Mouse (Mus musculus): ENCODE results near the gene Gm765. TPM values are rescaled to one million over a fixed set of nuclear protein-coding genes. Genes with fewer than 3 reads are reported as not detected.

Gene Gm765
- total RNA-seq (2021): under 1 TPM; 0.20 to 0.51 TPM
- long read RNA-seq, experiment 1: 0 reads
- long read RNA-seq, experiment 2, partial matches to known transcripts: 0 of 1 reads
- long read RNA-seq, experiment 2, other reads (novel, unspliced or antisense): 1 of 1 reads

DNA sequence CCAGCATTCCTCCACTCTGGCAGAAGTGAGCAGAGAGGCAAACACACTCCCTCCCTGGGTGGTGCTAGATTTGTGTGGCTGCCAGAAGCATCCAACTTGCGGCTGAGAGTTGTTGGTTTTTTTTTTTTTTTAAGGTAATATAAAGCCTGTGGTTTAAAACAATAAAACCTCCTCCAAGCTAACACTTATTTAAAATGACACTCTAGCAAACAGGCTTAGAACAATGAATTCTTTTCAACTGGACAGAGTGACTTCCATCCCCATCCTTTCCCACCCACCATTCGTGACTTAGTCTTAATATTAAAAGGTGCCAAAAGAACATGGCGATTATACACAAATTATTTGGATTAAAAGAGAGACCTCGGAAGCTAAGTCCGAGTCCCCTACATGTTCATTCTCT is at the start of gene Gm765:
Gene Gm765 (minus strand): TSS at position 101 of the 400 bp plus-strand sequence.
- no peak for DNase-seq

GRCm38 (mm10) chr6:98385487-98385886 is 42.9 kb upstream of the Gm765 start:
- no peak for DNase-seq

DNA sequence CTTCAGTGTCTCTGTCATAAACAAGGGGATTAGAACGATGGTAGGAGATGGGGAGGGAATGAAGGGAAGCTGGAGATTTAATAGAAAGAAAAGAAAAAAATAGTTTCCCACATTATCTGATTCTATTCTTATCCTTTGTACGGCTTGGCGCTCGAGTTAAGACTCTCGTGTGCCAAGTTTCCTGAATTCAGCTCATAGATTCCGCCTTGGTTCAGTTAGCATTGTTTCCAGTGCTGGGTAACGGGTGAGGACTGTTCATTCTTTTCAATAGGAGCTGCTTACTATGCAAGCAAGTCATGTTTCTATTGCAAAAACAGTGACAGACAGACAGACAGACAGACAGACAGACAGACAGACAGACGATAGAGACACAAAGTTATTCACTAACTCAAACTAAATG is 41.9 kb upstream of the Gm765 start:
- DNase-seq: no peak

DNA sequence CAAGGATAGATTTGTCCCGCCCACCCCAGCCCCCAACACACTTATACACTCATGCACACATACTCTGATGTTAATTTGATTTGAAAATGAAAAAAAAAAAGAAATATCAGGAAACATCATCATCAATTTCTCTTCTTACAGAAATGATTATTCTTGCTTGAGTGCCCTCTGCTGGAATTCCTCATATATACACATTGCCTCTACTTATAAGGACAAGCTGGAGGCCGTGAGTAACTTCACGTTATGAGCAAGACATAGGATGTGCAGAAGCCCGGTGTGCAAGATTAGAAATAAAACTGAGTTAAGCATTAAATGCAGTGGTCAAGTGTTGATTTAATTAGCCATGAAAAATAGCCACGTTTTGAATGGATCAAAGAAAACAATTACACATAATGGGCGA is 40.9 kb upstream of the Gm765 start:
- DNase-seq: no peak

DNA sequence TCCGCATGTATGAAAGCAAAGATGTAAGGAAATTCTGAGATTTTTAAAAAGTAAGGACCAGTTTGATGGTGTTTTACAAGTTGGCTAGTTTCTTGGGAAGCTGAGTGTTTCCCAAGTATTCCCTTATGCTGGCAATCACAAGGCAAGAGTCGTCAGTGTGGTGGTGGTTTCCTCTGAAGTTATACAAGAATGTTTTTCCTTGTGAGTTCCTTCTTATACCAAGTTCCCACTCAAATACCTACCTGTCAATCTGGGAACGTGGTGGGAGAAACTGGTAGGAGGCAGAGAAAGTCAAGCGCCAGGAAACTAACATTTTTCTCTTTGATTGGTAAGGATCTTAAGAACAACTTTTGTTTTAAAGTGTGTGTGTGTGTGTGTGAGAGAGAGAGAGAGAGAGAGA is 23.6 kb upstream of the Gm765 start:
- no peak for DNase-seq

GRCm38 (mm10) chr6:98355271-98355670 is 12.7 kb upstream of the Gm765 start:
- no peak for DNase-seq

GRCm38 (mm10) chr6:98353285-98353684 is 10.7 kb upstream of the Gm765 start:
- no peak for DNase-seq

- no peak for DNase-seq
These were observed 9.8 kb downstream of the Gm765 start for GRCm38 (mm10) chr6:98332714-98333113.

DNA sequence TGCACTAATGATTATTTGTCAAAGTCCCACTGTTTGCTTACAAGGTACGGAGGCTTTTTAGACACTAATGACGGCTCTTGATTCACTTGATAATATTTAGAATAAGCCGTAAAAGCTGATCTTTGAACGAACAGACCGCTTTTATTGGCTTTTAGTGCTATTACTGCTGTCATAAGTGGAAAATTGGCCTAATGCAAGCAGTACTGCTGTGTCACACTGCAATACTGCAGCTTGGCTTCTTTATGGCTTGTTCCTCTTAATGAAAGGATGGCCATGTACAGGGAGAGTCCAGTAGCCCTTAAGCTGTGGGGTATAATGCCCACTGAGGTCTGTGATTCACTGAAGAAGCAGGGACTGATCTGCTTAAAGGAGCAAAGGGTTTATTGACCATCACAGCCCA is 30.9 kb downstream of the Gm765 start:
- no peak for DNase-seq

DNA sequence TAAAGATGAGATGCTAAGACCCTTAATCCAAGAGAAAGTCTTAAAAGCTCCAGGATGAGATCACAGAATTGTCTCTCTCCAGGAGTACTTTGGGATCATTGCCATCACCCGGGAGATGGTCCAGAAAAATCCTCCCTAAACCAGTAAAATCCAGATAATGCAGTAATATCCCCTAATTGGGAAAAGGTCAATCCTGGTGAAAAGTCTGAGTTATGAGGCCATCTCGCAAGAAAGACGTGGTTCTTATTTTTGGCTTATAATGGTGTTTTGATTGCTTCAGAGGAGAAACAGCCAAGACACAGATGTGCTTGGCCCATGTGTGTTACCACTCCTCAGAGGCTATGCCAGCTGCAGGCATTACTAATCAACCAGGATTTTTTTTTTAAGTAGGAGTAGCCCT is 34.9 kb downstream of the Gm765 start:
- peak; percentile 65 for DNase-seq

- DNase-seq: peak; percentile 35
These were observed 35.4 kb downstream of the Gm765 start for GRCm38 (mm10) chr6:98307159-98307558.

DNA sequence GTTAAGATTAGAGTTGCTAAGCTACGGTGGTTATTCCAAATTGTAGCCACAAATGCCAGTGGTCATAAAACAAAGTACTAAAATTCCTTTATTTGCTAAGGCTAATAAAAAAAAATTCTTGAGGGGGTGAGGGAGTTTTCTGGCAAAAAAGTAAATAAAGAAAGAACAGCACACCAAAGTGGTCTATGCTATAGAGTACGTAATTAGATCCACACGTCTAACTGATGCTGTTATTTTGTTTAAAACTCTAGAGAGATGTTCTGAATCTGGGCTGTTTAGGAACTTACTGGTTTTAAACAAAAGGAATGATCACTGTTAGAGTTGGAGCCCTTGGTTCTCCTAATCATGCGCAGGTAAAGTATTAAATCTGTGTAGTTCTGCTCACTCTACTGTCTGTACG is 50.5 kb downstream of the Gm765 start:
- no peak for DNase-seq

GRCm38 (mm10) chr6:98288316-98288715 is 54.2 kb downstream of the Gm765 start:
- DNase-seq: no peak

- no peak for DNase-seq
These were observed 55.0 kb downstream of the Gm765 start for GRCm38 (mm10) chr6:98287521-98287920.

GRCm38 (mm10) chr6:98285190-98285589 is 57.4 kb downstream of the Gm765 start:
- no peak for DNase-seq

DNA sequence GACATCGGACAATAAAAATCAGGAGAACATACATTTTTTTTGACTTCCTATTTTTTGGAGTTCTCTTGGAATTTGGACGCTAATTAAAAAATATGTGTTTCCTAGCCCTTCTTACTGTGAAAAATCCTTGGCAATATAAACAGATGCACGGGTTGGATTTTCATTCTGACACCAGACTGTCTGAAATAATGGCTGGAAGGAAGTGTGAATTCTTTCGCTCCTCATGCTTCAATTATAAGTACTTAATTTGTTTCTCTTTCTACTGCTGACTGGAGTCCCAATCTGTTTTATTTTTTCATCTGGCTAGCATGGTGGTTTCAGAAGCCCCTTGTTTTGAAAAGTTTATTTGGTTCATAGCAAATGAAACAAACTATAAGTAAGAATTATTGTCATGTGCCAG is 59.8 kb downstream of the Gm765 start:
- DNase-seq: no peak

DNA sequence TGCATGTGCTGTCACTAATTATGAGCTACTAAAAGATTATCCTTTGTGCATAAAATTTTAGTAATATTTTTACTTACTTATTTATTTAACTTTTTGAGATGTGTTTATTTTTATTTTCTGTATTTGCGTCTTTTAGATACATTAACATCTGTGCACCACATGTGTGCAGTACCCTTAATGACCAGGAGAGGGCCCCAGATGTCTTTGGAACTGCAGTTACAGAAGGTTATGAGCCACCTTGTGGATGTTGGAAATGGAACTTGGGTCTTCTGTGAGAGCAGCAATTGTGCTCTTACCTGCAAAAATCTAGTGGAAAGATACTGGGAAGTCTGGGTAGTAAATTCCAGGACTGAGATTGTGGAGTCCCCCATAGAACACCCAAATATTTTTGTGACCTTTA is 71.0 kb downstream of the Gm765 start:
- no peak for DNase-seq

- no peak for DNase-seq
These were observed 79.6 kb downstream of the Gm765 start for GRCm38 (mm10) chr6:98262961-98263360.

DNA sequence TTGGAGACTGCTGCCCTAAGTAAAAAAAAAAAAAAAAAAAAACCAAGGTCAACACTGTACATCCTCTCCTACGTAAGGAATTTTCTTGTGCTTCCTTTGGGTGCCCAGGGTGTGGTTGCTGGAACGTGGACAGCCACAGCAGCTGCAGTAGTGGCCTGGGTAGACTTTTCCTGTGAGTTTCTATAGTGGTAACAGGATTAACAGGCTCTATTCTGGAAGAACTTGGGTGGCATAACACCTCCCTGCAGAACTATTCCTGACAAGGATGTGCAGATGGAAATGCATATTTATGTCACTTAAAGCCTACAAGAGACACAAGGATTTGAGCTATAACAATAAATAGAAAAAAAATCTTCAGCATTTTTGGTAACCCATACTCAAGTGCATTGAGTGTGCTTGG is 83.5 kb downstream of the Gm765 start:
- DNase-seq: no peak

GRCm38 (mm10) chr6:98246449-98246848 is 96.1 kb downstream of the Gm765 start:
- no peak for DNase-seq

DNA sequence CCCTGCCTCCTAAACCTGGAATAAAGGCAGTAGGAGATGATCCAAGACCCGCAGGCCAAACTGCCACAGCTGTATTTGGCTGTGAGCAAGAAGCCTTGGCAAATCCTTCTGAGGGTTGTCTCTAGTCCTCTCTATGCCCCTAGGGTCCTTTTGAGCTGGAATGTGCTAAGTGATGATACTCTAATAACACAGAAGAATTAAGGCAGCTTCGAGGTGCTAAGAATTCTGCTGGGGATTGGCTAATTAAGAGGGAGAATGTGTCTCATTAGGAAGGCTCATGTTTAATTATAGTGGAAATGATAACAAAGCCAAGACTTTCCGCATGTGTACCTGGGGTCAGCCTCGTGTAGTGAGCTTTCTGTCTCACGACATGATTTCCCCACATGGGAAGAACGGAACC is 99.4 kb downstream of the Gm765 start:
- DNase-seq: no peak

DNA sequence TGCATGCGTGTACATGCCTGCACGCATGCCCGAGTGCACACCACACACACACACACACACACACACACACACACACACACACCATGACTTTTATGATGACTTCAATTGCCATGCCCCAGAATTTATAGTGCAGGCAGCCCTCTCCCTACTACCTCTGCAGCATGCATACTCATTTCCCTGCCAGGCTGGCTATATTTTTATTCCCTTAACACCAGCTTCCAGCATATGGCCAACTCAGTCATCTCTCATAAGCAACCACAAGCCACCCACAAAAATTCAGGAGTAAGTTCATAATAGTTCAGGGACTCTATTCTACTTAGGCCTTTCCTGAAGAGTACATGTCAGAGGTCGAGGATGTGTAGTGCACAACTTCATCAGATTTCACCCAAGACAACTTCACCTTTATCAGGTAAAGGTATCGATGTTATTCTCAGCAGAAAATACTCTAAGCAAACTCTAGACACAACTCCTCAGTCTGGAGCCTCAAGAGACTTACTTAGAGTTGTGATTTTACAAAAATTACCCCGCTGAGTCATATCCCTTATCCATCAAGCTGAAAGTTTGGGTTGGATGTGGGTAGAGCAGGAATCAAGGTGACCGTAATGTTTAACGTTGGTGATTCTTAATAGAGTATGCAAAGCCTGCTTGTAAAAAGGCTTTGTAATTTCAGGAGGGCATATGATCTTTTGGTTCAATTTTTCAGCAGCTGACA is 101.8 kb downstream of the Gm765 start:
- DNase-seq: no peak

GRCm38 (mm10) chr6:98234097-98234496 is 108.5 kb downstream of the Gm765 start:
- no peak for DNase-seq

- no peak for DNase-seq
These were observed 118.6 kb downstream of the Gm765 start for GRCm38 (mm10) chr6:98223923-98224322.
